Mouse (Mus musculus): ENCODE results near the gene Rgs8. TPM values are rescaled to one million over a fixed set of nuclear protein-coding genes. Genes with fewer than 3 reads are reported as not detected.

The Rgs8 gene
- polyA plus RNA-seq, 1 experiment: 0.10 TPM

DNA sequence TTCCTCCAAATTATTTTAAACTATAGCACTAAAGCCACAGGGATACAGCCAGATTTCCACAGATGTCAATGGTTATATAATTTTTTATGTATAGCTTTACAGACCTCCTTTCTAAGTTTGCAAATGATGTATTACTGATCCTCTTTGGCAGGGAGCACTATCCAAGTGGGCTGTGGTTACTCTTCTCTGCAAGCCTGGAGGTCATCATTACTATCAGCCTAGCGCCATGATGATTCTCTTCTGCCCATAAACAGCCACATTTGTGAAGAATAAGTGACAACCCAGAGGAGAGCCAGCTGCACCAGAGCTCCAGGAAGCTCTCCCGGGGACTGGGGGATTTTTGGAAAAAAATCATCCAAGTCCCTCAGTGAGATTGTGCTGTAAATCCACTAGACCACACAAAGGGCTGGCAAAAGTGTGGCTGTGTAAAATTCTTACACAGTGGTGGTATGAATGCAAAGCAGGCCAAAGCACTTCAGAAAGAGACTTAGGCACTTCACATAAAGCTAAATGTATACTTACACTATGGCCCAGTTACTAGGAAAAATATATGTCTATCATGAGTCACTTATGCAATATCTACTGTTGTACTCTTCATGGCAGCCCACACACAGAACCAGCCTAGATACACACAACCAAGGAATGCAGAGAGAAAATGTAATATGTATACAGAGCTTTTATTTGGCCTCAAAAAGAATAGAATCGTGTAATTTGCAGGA, 58.9 kb downstream of the Rgs8 start:
- H3K9ac ChIP-seq (ENCODE audit: low read depth, poor library complexity, severe bottlenecking): no peak overlapping the region
- H3K27me3 ChIP-seq (ENCODE audit: control insufficient read depth, insufficient read depth, low read length, poor library complexity, severe bottlenecking): no peaks in the 10 kb centered on the region
- no peaks in the 10 kb centered on the region for H3K36me3 ChIP-seq (ENCODE audit: control insufficient read depth, insufficient read depth, low read length, poor library complexity, severe bottlenecking)
- H3K27ac ChIP-seq (ENCODE audit: insufficient read depth, low read length): no peak overlapping the region
- TF ChIP-seq EP300 (IDR thresholded peaks at IDR 0.05; ENCODE audit: insufficient read depth, low read depth, low read length) (no peak), CTCF (IDR thresholded peaks at IDR 0.05; ENCODE audit: low read depth, low read length) (no peak), POLR2A (IDR thresholded peaks at IDR 0.05; ENCODE audit: insufficient read depth, low read length) (no peak)
- no peaks in the 10 kb centered on the region for H3K4me1 ChIP-seq (ENCODE audit: control insufficient read depth, insufficient read depth, low read length)
- H3K9me3 ChIP-seq (replicated peaks; ENCODE audit: control insufficient read depth, insufficient read depth, low read length, poor library complexity, severe bottlenecking): no peaks in the 10 kb centered on the region
- no peak overlapping the region for H3K4me3 ChIP-seq (ENCODE audit: low read depth, low read length)

GRCm38 (mm10) chr1:153712633-153713032, 59.8 kb downstream of the Rgs8 start:
- Histone ChIP-seq H3K36me3 (ENCODE audit: control insufficient read depth, insufficient read depth, low read length, poor library complexity, severe bottlenecking) (no peaks in the 10 kb centered on the region), H3K4me3 (ENCODE audit: low read depth, low read length) (no peak overlapping the region), H3K9ac (ENCODE audit: low read depth, poor library complexity, severe bottlenecking) (no peak overlapping the region), H3K27ac (ENCODE audit: insufficient read depth, low read length) (no peak overlapping the region), H3K4me1 (ENCODE audit: control insufficient read depth, insufficient read depth, low read length) (no peaks in the 10 kb centered on the region), H3K27me3 (ENCODE audit: control insufficient read depth, insufficient read depth, low read length, poor library complexity, severe bottlenecking) (no peaks in the 10 kb centered on the region), H3K9me3 (replicated peaks; ENCODE audit: control insufficient read depth, insufficient read depth, low read length, poor library complexity, severe bottlenecking) (no peaks in the 10 kb centered on the region)
- TF ChIP-seq CTCF (IDR thresholded peaks at IDR 0.05; ENCODE audit: low read depth, low read length) (no peak), EP300 (IDR thresholded peaks at IDR 0.05; ENCODE audit: insufficient read depth, low read depth, low read length) (no peak), POLR2A (IDR thresholded peaks at IDR 0.05; ENCODE audit: insufficient read depth, low read length) (no peak)

GRCm38 (mm10) chr1:153717990-153718389, 65.2 kb downstream of the Rgs8 start:
- no peaks in the 10 kb centered on the region for H3K27me3 ChIP-seq (ENCODE audit: control insufficient read depth, insufficient read depth, low read length, poor library complexity, severe bottlenecking)
- no peak overlapping the region for H3K9ac ChIP-seq (ENCODE audit: low read depth, poor library complexity, severe bottlenecking)
- no peak overlapping the region for H3K4me3 ChIP-seq (ENCODE audit: low read depth, low read length)
- no peaks in the 10 kb centered on the region for H3K36me3 ChIP-seq (ENCODE audit: control insufficient read depth, insufficient read depth, low read length, poor library complexity, severe bottlenecking)
- H3K4me1 ChIP-seq (ENCODE audit: control insufficient read depth, insufficient read depth, low read length): no peaks in the 10 kb centered on the region
- H3K9me3 ChIP-seq (replicated peaks; ENCODE audit: control insufficient read depth, insufficient read depth, low read length, poor library complexity, severe bottlenecking): no peaks in the 10 kb centered on the region
- H3K27ac ChIP-seq (ENCODE audit: insufficient read depth, low read length): no peak overlapping the region
- no peak for TF ChIP-seq POLR2A (IDR thresholded peaks at IDR 0.05; ENCODE audit: insufficient read depth, low read length)
- no peak for TF ChIP-seq EP300 (IDR thresholded peaks at IDR 0.05; ENCODE audit: insufficient read depth, low read depth, low read length)
- TF ChIP-seq CTCF (IDR thresholded peaks at IDR 0.05; ENCODE audit: low read depth, low read length): no peak

DNA sequence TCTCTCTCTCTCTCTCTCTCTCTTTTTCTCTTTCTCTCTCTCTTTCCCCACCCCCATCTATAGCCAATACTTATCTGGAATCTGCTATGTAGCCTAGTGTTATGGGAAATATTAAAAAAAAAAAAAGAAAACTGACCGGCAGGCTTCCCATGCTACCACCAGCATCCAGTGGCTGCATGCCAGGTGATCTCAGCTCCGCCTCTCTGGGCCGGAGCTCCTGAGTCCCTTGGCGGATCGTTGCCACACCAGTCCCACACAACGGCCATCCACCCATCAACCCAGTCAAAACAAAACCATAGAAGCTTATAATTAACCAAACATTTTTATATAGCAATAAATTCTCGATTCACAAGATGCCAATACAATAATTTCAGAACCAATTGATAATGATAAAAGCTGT, 68.1 kb downstream of the Rgs8 start:
- TF ChIP-seq CTCF (IDR thresholded peaks at IDR 0.05; ENCODE audit: low read depth, low read length) (no peak), EP300 (IDR thresholded peaks at IDR 0.05; ENCODE audit: insufficient read depth, low read depth, low read length) (no peak), POLR2A (IDR thresholded peaks at IDR 0.05; ENCODE audit: insufficient read depth, low read length) (no peak)
- no peaks in the 10 kb centered on the region for H3K4me1 ChIP-seq (ENCODE audit: control insufficient read depth, insufficient read depth, low read length)
- no peaks in the 10 kb centered on the region for H3K27me3 ChIP-seq (ENCODE audit: control insufficient read depth, insufficient read depth, low read length, poor library complexity, severe bottlenecking)

DNA sequence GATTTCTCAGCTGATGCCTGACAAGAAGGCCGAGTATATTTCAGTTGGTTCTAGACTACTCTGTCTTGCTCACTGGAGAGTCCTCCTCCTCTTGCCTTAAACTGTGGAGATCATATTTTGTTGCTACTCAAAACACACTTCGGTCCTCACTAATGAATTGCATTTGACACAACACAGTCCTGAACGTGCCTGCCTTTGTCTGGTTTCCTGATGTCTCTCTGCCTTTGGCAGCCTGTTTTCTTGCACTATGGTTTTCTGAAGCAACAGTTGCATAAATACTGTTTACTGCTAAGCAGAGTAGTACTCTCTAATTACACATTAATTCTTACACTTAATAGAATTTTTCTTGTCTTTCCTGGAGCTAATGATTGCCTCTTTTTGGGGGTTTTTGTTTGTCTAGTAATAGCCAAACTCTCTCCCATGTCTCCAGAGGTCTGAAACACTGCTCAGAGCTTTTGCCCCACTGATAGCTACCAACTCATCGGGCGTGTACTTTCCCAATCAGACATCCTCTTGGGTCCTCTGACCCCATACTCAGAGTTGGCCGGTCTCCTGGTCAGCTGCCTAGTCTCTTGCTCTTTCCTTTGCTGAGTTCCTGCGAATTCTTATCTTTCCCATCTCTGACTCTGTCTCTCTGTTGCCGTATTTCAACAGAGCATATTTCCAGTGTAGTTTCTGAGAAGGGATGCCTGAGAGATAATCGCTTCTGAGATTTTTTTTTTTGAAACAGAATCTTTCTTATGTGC, 68.9 kb downstream of the Rgs8 start:
- Histone ChIP-seq H3K9me3 (replicated peaks; ENCODE audit: control insufficient read depth, insufficient read depth, low read length, poor library complexity, severe bottlenecking) (no peaks in the 10 kb centered on the region), H3K36me3 (ENCODE audit: control insufficient read depth, insufficient read depth, low read length, poor library complexity, severe bottlenecking) (no peaks in the 10 kb centered on the region), H3K9ac (ENCODE audit: low read depth, poor library complexity, severe bottlenecking) (no peak overlapping the region), H3K4me1 (ENCODE audit: control insufficient read depth, insufficient read depth, low read length) (no peaks in the 10 kb centered on the region), H3K4me3 (ENCODE audit: low read depth, low read length) (no peak overlapping the region), H3K27ac (ENCODE audit: insufficient read depth, low read length) (no peak overlapping the region), H3K27me3 (ENCODE audit: control insufficient read depth, insufficient read depth, low read length, poor library complexity, severe bottlenecking) (no peaks in the 10 kb centered on the region)
- TF ChIP-seq POLR2A (IDR thresholded peaks at IDR 0.05; ENCODE audit: insufficient read depth, low read length): no peak
- no peak for TF ChIP-seq CTCF (IDR thresholded peaks at IDR 0.05; ENCODE audit: low read depth, low read length)
- no peak for TF ChIP-seq EP300 (IDR thresholded peaks at IDR 0.05; ENCODE audit: insufficient read depth, low read depth, low read length)

More for the DNA sequence above, 68.1 kb downstream of the Rgs8 start:
- Histone ChIP-seq H3K4me3 (ENCODE audit: low read depth, low read length) (no peak overlapping the region), H3K36me3 (ENCODE audit: control insufficient read depth, insufficient read depth, low read length, poor library complexity, severe bottlenecking) (no peaks in the 10 kb centered on the region), H3K9me3 (replicated peaks; ENCODE audit: control insufficient read depth, insufficient read depth, low read length, poor library complexity, severe bottlenecking) (no peaks in the 10 kb centered on the region), H3K27ac (ENCODE audit: insufficient read depth, low read length) (no peak overlapping the region), H3K9ac (ENCODE audit: low read depth, poor library complexity, severe bottlenecking) (no peak overlapping the region)

DNA sequence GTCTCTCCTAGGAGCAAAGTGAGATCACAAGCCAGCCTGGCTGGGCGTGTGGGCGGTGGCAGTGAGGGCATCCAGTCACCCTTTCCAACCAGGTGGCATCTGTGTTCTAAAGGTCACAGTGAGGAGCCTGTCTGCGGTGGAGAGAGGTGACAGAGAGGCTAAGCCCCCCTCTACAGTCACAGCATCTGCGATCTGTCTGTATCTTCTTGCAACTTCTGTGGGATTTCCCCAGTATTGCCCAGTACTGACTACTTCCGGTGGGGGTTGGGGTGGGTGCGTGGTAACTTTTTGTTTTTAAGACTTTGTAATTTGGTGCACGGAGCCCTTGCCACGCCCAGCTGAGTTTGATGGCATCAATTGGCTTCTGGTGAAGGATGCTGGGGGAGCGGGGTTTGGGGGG, 70.6 kb downstream of the Rgs8 start:
- H3K4me1 ChIP-seq (ENCODE audit: control insufficient read depth, insufficient read depth, low read length): no peaks in the 10 kb centered on the region
- H3K9ac ChIP-seq (ENCODE audit: low read depth, poor library complexity, severe bottlenecking): no peak overlapping the region
- no peak overlapping the region for H3K4me3 ChIP-seq (ENCODE audit: low read depth, low read length)
- no peak overlapping the region for H3K27ac ChIP-seq (ENCODE audit: insufficient read depth, low read length)
- H3K27me3 ChIP-seq (ENCODE audit: control insufficient read depth, insufficient read depth, low read length, poor library complexity, severe bottlenecking): no peaks in the 10 kb centered on the region
- TF ChIP-seq CTCF (IDR thresholded peaks at IDR 0.05; ENCODE audit: low read depth, low read length): no peak
- TF ChIP-seq POLR2A (IDR thresholded peaks at IDR 0.05; ENCODE audit: insufficient read depth, low read length): no peak
- no peak for TF ChIP-seq EP300 (IDR thresholded peaks at IDR 0.05; ENCODE audit: insufficient read depth, low read depth, low read length)
- H3K36me3 ChIP-seq (ENCODE audit: control insufficient read depth, insufficient read depth, low read length, poor library complexity, severe bottlenecking): no peaks in the 10 kb centered on the region
- H3K9me3 ChIP-seq (replicated peaks; ENCODE audit: control insufficient read depth, insufficient read depth, low read length, poor library complexity, severe bottlenecking): no peaks in the 10 kb centered on the region
